Mouse (Mus musculus) bone marrow macrophage, adult 2 months (primary cell): ENCODE data around the gene Col26a1. TPM values are rescaled to one million over a fixed set of nuclear protein-coding genes. Genes with fewer than 3 reads are reported as not detected.

ENCODE experiments used
- H3K27ac ChIP-seq: 2 replicates; pipeline ENCODE4 v1.5.1; 2012; ENCODE audit warnings: low read depth, low read length; ENCODE audit not compliant: insufficient read depth
- H3K4me1 ChIP-seq: 2 replicates; pipeline ENCODE4 v1.6.1; 2012; ENCODE audit warnings: low read length; ENCODE audit not compliant: control insufficient read depth, insufficient read depth
- H3K4me3 ChIP-seq: 2 replicates; pipeline ENCODE4 v1.5.1; 2012; ENCODE audit warnings: mild to moderate bottlenecking, low read length, moderate library complexity; ENCODE audit not compliant: insufficient read depth
- CTCF ChIP-seq: IDR thresholded peaks from 2 replicates; pipeline ENCODE4 v1.5.1; 2012; ENCODE audit warnings: low read depth, mild to moderate bottlenecking, low read length, moderate library complexity
- POLR2A ChIP-seq: IDR thresholded peaks from 2 replicates; pipeline ENCODE4 v1.6.1; 2012; ENCODE audit warnings: mild to moderate bottlenecking, low read depth, low read length, borderline replicate concordance
- polyA plus RNA-seq: library from polyadenylated mRNA; stranded (reverse); fragments of >200 nt; gene quantifications from 2 replicates; pipeline ENCODE4 v1.2.4, GENCODE M21; 2012; ENCODE audit not compliant: missing spikeins, insufficient read depth, insufficient read length

Gene Col26a1
- polyA plus RNA-seq, 1 experiment, result not detected

- TF ChIP-seq POLR2A, result no peak
- no peak for TF ChIP-seq CTCF
- Histone ChIP-seq H3K4me1 (no peaks in the 10 kb centered on the region), H3K27ac (no peak overlapping the region), H3K4me3 (no peak overlapping the region)
Observed at GRCm38 (mm10) chr5:136810539-136811374, 72.3 kb downstream of the Col26a1 start.

- H3K4me1 ChIP-seq, result no peaks in the 10 kb centered on the region
- no peak overlapping the region for H3K4me3 ChIP-seq
- TF ChIP-seq POLR2A (no peak), CTCF (no peak)
- H3K27ac ChIP-seq, result no peak overlapping the region
Observed at GRCm38 (mm10) chr5:136806379-136807056, 76.5 kb downstream of the Col26a1 start.

GRCm38 (mm10) chr5:136805019-136805418, 78.0 kb downstream of the Col26a1 start:
- H3K27ac ChIP-seq, result no peak overlapping the region
- H3K4me3 ChIP-seq, result no peak overlapping the region
- no peaks in the 10 kb centered on the region for H3K4me1 ChIP-seq
- no peak for TF ChIP-seq POLR2A
- TF ChIP-seq CTCF, result no peak

- no peak overlapping the region for H3K27ac ChIP-seq
- H3K4me1 ChIP-seq, result no peaks in the 10 kb centered on the region
- TF ChIP-seq CTCF (no peak), POLR2A (no peak)
- no peak overlapping the region for H3K4me3 ChIP-seq
Observed at GRCm38 (mm10) chr5:136804246-136804645, 78.8 kb downstream of the Col26a1 start.

- no peaks in the 10 kb centered on the region for H3K4me1 ChIP-seq
Observed at GRCm38 (mm10) chr5:136802732-136803131, 80.3 kb downstream of the Col26a1 start.

GRCm38 (mm10) chr5:136796917-136797316, 86.1 kb downstream of the Col26a1 start:
- Histone ChIP-seq H3K4me1 (0 out of 2 replicates have a peak, but pooled peaks cover 2% of the 10 kb centered on the region), H3K4me3 (no peak overlapping the region), H3K27ac (no peak overlapping the region)
- TF ChIP-seq POLR2A, result no peak
- no peak for TF ChIP-seq CTCF

More at GRCm38 (mm10) chr5:136802732-136803131, 80.3 kb downstream of the Col26a1 start:
- H3K27ac ChIP-seq, result no peak overlapping the region
- no peak for TF ChIP-seq CTCF
- TF ChIP-seq POLR2A, result no peak
- H3K4me3 ChIP-seq, result no peak overlapping the region

GRCm38 (mm10) chr5:136793807-136794206, 89.2 kb downstream of the Col26a1 start:
- Histone ChIP-seq H3K4me3 (no peak overlapping the region), H3K27ac (no peak overlapping the region), H3K4me1 (0 out of 2 replicates have a peak, but pooled peaks cover 2% of the 10 kb centered on the region)
- TF ChIP-seq CTCF, result no peak
- no peak for TF ChIP-seq POLR2A

GRCm38 (mm10) chr5:136792541-136792940, 90.5 kb downstream of the Col26a1 start:
- TF ChIP-seq CTCF, result no peak
- no peak for TF ChIP-seq POLR2A
- Histone ChIP-seq H3K4me3 (no peak overlapping the region), H3K4me1 (0 out of 2 replicates have a peak, but pooled peaks cover 2% of the 10 kb centered on the region), H3K27ac (no peak overlapping the region)

GRCm38 (mm10) chr5:136791204-136791603, 91.8 kb downstream of the Col26a1 start:
- no peak overlapping the region for H3K4me3 ChIP-seq
- no peaks in the 10 kb centered on the region for H3K4me1 ChIP-seq
- no peak overlapping the region for H3K27ac ChIP-seq
- TF ChIP-seq CTCF, result no peak
- TF ChIP-seq POLR2A, result no peak
